Mouse (Mus musculus) kidney, adult 2 months (tissue): Measurements from ENCODE around the gene Ctr9.

Experiments used
- CTCF ChIP-seq: fragments of 200-500 bp; conservative IDR thresholded peaks from 2 replicates; pipeline ENCODE4 v1.5.1; 2011; ENCODE audit warnings: low read depth, mild to moderate bottlenecking, control low read depth, low read length, moderate library complexity, mixed read lengths; ENCODE audit not compliant: insufficient read depth, insufficient read length
- POLR2A ChIP-seq: fragments of 200-500 bp; IDR thresholded peaks from one replicate; pipeline ENCODE4 v1.6.1; 2011; ENCODE audit warnings: low read depth, low read length, control low read depth

- TF ChIP-seq CTCF: no peak
- TF ChIP-seq POLR2A: no peak
These were observed 45.1 kb upstream of the Ctr9 start for GRCm38 (mm10) chr7:110983621-110984020.
